17 mouse cellular contexts compared by ENCODE assay signal in genomic region chr2:156974967-156975366, GRCm38 (mm10). TPM values are rescaled to one million over a fixed set of nuclear protein-coding genes. Genes with fewer than 3 reads are reported as not detected.
DNase-seq lines count a peak whose midpoint lies in the region; TF ChIP-seq lines count a peak whose summit lies in the region.
"Had no signal": no experiment of that assay in that cellular context is flagged by ENCODE, and none has a peak within 500 bp of the region (broad histone marks: within the 10 kb centered on the region; RNA-seq: fewer than 3 reads in every experiment).

No protein-coding gene starts in this region.

- WGBS in cerebellum, adult 2 months: 14% methylated on average over 2 of the region's 2 CpGs

- TF ChIP-seq POLR2A in cerebellum, adult 2 months (IDR thresholded peaks at IDR 0.05; ENCODE audit: borderline replicate concordance, insufficient read depth, low read length): no peak

- no peaks in the 10 kb centered on the region for H3K27me3 ChIP-seq in cerebellum, adult 2 months (ENCODE audit: control insufficient read depth, insufficient read depth, low read length)
- H3K27me3 ChIP-seq: embryonic facial prominence, embryonic 15.5 days; hindbrain, embryonic 15.5 days; stomach, embryonic 15.5 days had no signal

- no peak for TF ChIP-seq CTCF in cerebellum, adult 2 months (IDR thresholded peaks at IDR 0.05; ENCODE audit: borderline replicate concordance, insufficient read depth, low read depth, low read length)

- peaks cover 52% of the 10 kb centered on the region for H3K4me1 ChIP-seq in cerebellum, adult 2 months (ENCODE audit: control insufficient read depth, insufficient read depth, low read length)
- H3K4me1 ChIP-seq in brown adipose tissue, adult 24 weeks (ENCODE audit: control insufficient read depth, insufficient read depth, insufficient read length, low read length): peaks cover 16% of the 10 kb centered on the region
- H3K4me1 ChIP-seq: embryonic facial prominence, embryonic 15.5 days; stomach, embryonic 15.5 days had no signal

- H3K4me3 ChIP-seq in cerebellum, adult 2 months (replicated peaks; ENCODE audit: insufficient read depth, low read depth, low read length): no peak overlapping the region
- no peak overlapping the region for H3K4me3 ChIP-seq in brown adipose tissue, adult 24 weeks (ENCODE audit: insufficient read depth, low read depth, low read length)
- H3K4me3 ChIP-seq: embryonic facial prominence, embryonic 15.5 days; hindbrain, embryonic 15.5 days; myocyte; stomach, embryonic 15.5 days had no signal

- peak overlapping the region; percentile 84 for H3K27ac ChIP-seq in cerebellum, adult 2 months (ENCODE audit: insufficient read depth, low read length)
- peak overlapping the region; percentile 35 for H3K27ac ChIP-seq in brown adipose tissue, adult 24 weeks (replicated peaks; ENCODE audit: low read depth, low read length)
- H3K27ac ChIP-seq: embryonic facial prominence, embryonic 15.5 days; hindbrain, embryonic 15.5 days; liver, embryonic 14.5 days; stomach, embryonic 15.5 days had no signal

- no peak for DNase-seq in cerebellum, adult 2 months
- no peak for DNase-seq in cerebellum, adult 9-11 months
- DNase-seq in kidney, postnatal 14 days: peak; percentile 24
- no peak for DNase-seq in kidney, adult 18-20 months
- peak; percentile 61 for DNase-seq in naive thymus-derived CD4-positive, alpha-beta T cell, adult 2 months (ENCODE audit: low read depth)
- no peak for DNase-seq in layer of hippocampus, adult 18-20 months (ENCODE audit: low spot score in 2 of 2)
- no peak for DNase-seq in urinary bladder, postnatal 10 days (ENCODE audit: low spot score)
- DNase-seq: adrenal gland, postnatal 14 days; cerebellum, postnatal 36 days; gastrocnemius, postnatal 25 days; kidney, postnatal 25 days had no signal

RNA-seq across cellular contexts. Expression of gene Ndrg3, which starts 16.9 kb away (rescaled TPM):
- polyA plus RNA-seq in cerebellum, adult 2 months (2012; rRNA removed): 782 and 861 TPM in 2 replicates
- 97.6 and 181 TPM in 2 replicates for polyA plus RNA-seq in brown adipose tissue, adult 24 weeks (2012; ENCODE audit: insufficient read depth, insufficient read length, missing spikeins)
- 100 to 1,000 TPM; 416 to 432 TPM for total RNA-seq in layer of hippocampus, adult 18-20 months (2021)

RNA-seq across cellular contexts. Expression of gene Dsn1, which starts 32.0 kb away (rescaled TPM):
- 4.6 and 4.8 TPM in 2 replicates for polyA plus RNA-seq in cerebellum, adult 2 months (2012; rRNA removed)
- polyA plus RNA-seq in brown adipose tissue, adult 24 weeks (2012; ENCODE audit: insufficient read depth, insufficient read length, missing spikeins): 1.3 TPM in 1 of 2 replicates, not detected in the other
- total RNA-seq in layer of hippocampus, adult 18-20 months (2021): 1 to 10 TPM; 2.7 to 4.3 TPM

Comparison
In these comparisons a context has a peak if more than half of its experiments do, and no peak if none do; other contexts are left out.
1. DNase-seq: peak in kidney, postnatal 14 days (single experiment) and naive thymus-derived CD4-positive, alpha-beta T cell, adult 2 months (single experiment); none in cerebellum, adult 2 months (0 of 2), cerebellum, adult 9-11 months (single experiment), kidney, adult 18-20 months (single experiment), layer of hippocampus, adult 18-20 months (0 of 2) and urinary bladder, postnatal 10 days (single experiment).